Mouse (Mus musculus) bone marrow, adult 2 months (tissue): ENCODE results near the gene Rel.

ENCODE experiments used
- CTCF ChIP-seq: fragments of 200-500 bp; IDR thresholded peaks from 2 replicates; pipeline ENCODE4 v1.5.1; 2011; ENCODE audit warnings: low read length, control low read depth; ENCODE audit not compliant: control insufficient read depth, insufficient read depth
- POLR2A ChIP-seq: fragments of 200-500 bp; IDR thresholded peaks from 2 replicates; pipeline ENCODE4 v1.6.1; 2011; ENCODE audit warnings: low read depth, mild to moderate bottlenecking, control low read depth, low read length, borderline replicate concordance; ENCODE audit not compliant: control insufficient read depth

DNA sequence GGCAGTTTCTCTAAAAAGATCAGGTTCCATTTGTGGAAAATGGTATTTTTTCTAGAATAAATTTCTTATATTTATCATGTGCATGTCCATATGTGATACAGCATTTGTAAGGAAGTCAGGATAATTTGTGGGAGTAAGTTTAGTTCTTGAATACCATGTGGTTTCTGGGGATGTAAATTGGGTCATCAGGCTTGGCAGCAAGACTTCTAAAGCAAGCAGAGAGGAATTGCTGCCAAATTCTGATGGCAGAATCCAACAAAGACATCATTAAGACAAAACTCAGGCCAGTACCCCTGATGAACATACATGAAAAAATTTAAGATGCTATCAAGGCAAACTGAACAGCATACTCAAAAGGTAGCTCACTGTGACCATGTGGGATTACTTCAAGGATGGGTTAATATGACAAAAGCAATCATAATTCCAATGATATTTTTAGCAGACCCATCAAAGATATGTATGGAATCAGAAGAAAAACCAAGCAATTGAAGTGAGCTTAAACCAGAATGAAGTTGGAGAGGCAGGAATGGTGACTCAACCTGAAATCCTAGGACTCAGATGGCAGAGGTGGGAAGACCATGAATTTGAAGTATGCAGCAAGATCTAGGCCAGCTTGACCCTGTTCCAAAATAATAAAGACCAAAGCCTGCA is 34.8 kb downstream of the Rel start:
- TF ChIP-seq CTCF (no peak), POLR2A (no peak)
